Mouse (Mus musculus) testis, postnatal 14 days (tissue): ENCODE results near the gene Acot13.
"Not testable (repeated sequence)": the region's sequence is repeated elsewhere in the genome, so short reads cannot be mapped to it uniquely, and the experiment has no call there.

Experiments used
- DNase-seq: peaks from one replicate; pipeline ENCODE4 v3.0.0; 2021; ENCODE audit warnings: low spot score

The Acot13 gene

GRCm38 (mm10) chr13:24786014-24786490, 45.3 kb downstream of the Acot13 start:
- DNase-seq, result no peak

- no peak for DNase-seq
These were observed 49.4 kb downstream of the Acot13 start for GRCm38 (mm10) chr13:24781916-24782315.

- DNase-seq, result no peak
These were observed 52.5 kb downstream of the Acot13 start for GRCm38 (mm10) chr13:24778706-24779380.

- no peak for DNase-seq
These were observed 53.3 kb downstream of the Acot13 start for GRCm38 (mm10) chr13:24778026-24778425.

GRCm38 (mm10) chr13:24776146-24776844, 55.0 kb downstream of the Acot13 start:
- DNase-seq, result peak; percentile 35

- not testable (repeated sequence) for DNase-seq
These were observed 59.9 kb downstream of the Acot13 start for GRCm38 (mm10) chr13:24771482-24771881.
